Mouse (Mus musculus): ENCODE data around the gene Ralbp1.

DNA sequence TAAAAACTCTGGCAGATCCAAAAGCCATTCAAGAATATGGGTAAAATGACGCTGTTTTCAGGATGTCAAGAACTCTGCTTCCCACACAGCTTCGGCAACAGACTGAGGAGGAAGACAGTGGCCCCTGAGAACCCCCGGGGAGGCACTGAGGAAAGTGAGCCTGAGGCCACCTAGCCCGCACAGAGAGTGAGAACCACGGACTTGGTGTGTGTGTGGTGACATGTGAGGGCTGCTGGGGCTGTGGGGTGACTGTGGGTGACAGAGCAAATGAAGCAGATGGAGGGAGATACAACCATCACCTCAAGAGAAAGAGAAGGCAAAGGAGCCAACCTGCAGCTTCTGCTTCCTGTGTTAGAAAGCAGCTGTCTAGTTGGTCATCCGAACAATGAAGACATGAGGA is 13.5 kb downstream of the Ralbp1 start:
- TF ChIP-seq EP300 (IDR thresholded peaks at IDR 0.05; ENCODE audit: low read depth) (no peak), CTCF (IDR thresholded peaks at IDR 0.05; ENCODE audit: low read depth) (no peak)
